Mouse (Mus musculus) CH12.LX (cell line): ENCODE results near the gene Rnf123. TPM values are rescaled to one million over a fixed set of nuclear protein-coding genes. Genes with fewer than 3 reads are reported as not detected.

Experiments used
- DNase-seq: peaks from one replicate; pipeline ENCODE4 v3.0.0-alpha.2; 2013; ENCODE audit errors: extremely low read depth
- H3K27ac ChIP-seq: 2 replicates; pipeline ENCODE4 v1.5.1; 2012; ENCODE audit warnings: low read depth, mild to moderate bottlenecking, control low read depth, moderate library complexity; ENCODE audit not compliant: insufficient read depth
- H3K27me3 ChIP-seq: replicated peaks from 2 replicates; pipeline ENCODE3; 2012; ENCODE audit warnings: inconsistent platforms
- H3K36me3 ChIP-seq, 2 experiments: replicated peaks in 1 of 2; 2 replicates each; pipeline versions ENCODE3 to v1.6.1; 2012; ENCODE audit warnings: inconsistent platforms in 1 of 2, low read length in 1 of 2, mild to moderate bottlenecking in 1 of 2, mixed read lengths in 1 of 2, moderate library complexity in 1 of 2; ENCODE audit not compliant: control insufficient read depth in 1 of 2, insufficient read depth in 1 of 2
- H3K4me1 ChIP-seq, 2 experiments: 2 replicates each; pipeline ENCODE4 v1.6.1; 2012; ENCODE audit warnings: inconsistent platforms in 1 of 2, moderate library complexity in 1 of 2; ENCODE audit not compliant: insufficient read depth in 2 of 2, control insufficient read depth in 1 of 2
- H3K4me2 ChIP-seq: 2 replicates; pipeline ENCODE4 v1.6.1; 2012; ENCODE audit warnings: low read depth, mild to moderate bottlenecking, control low read depth; ENCODE audit not compliant: poor library complexity, insufficient read depth, severe bottlenecking
- H3K4me3 ChIP-seq, 3 experiments: fragments of 150-350 bp in 1 of 3; sonication (generic) in 1 of 3; replicated peaks in 1 of 3; 2 replicates each; pipeline versions ENCODE3 to v1.5.1; 2011 to 2012; ENCODE audit warnings: low read depth in 2 of 3, low read length in 2 of 3, mild to moderate bottlenecking in 2 of 3, moderate library complexity in 2 of 3, control low read depth in 1 of 3, improper control_type of control experiment in 1 of 3, inconsistent platforms in 1 of 3, mixed read lengths in 1 of 3; ENCODE audit not compliant: poor library complexity in 1 of 3
- H3K79me2 ChIP-seq: replicated peaks from 2 replicates; pipeline ENCODE4 v1.6.1; 2012; ENCODE audit warnings: mild to moderate bottlenecking, moderate library complexity; ENCODE audit not compliant: control insufficient read depth, poor library complexity, insufficient read depth, severe bottlenecking; ENCODE audit errors: extremely low read depth
- H3K9ac ChIP-seq: 2 replicates; pipeline ENCODE4 v1.6.1; 2012; ENCODE audit warnings: low read depth, mild to moderate bottlenecking, control low read depth, moderate library complexity; ENCODE audit not compliant: insufficient read depth
- H3K9me3 ChIP-seq: replicated peaks from 2 replicates; pipeline ENCODE3; 2012; ENCODE audit warnings: low read length, inconsistent platforms, mixed read lengths
- BHLHE40 ChIP-seq: IDR thresholded peaks from 2 replicates; pipeline ENCODE4 v1.6.1; 2011; ENCODE audit warnings: mild to moderate bottlenecking, low read depth, low read length, improper control_type of control experiment
- E2F4 ChIP-seq: IDR thresholded peaks from 2 replicates; pipeline ENCODE4 v1.6.1; 2011; ENCODE audit warnings: low read depth, low read length, improper control_type of control experiment; ENCODE audit not compliant: insufficient replicate concordance
- EP300 ChIP-seq: IDR thresholded peaks from 2 replicates; pipeline ENCODE4 v1.6.1; 2011; ENCODE audit warnings: low read length, improper control_type of control experiment
- IRF4 ChIP-seq: IDR thresholded peaks from 2 replicates; pipeline ENCODE4 v1.6.1; 2014; ENCODE audit warnings: low read depth, mild to moderate bottlenecking, inconsistent platforms, low read length, improper control_type of control experiment
- JUN ChIP-seq: IDR thresholded peaks from 2 replicates; pipeline ENCODE4 v1.6.1; 2011; ENCODE audit warnings: low read depth, mild to moderate bottlenecking, low read length, improper control_type of control experiment, moderate library complexity; ENCODE audit not compliant: insufficient read depth
- KAT2A ChIP-seq: IDR thresholded peaks from 2 replicates; pipeline ENCODE4 v1.6.1; 2012; ENCODE audit warnings: low read length, improper control_type of control experiment, inconsistent platforms; ENCODE audit not compliant: insufficient replicate concordance
- MAX ChIP-seq: IDR thresholded peaks from 2 replicates; pipeline ENCODE4 v1.6.1; 2011; ENCODE audit warnings: low read length, improper control_type of control experiment
- MEF2A ChIP-seq: IDR thresholded peaks from 2 replicates; pipeline ENCODE4 v1.6.1; 2014; ENCODE audit warnings: low read depth, mild to moderate bottlenecking, inconsistent platforms, low read length, improper control_type of control experiment, borderline replicate concordance
- NELFE ChIP-seq: IDR thresholded peaks from 2 replicates; pipeline ENCODE4 v1.6.1; 2011; ENCODE audit warnings: low read depth, low read length, improper control_type of control experiment
- NRF1 ChIP-seq: IDR thresholded peaks from 2 replicates; pipeline ENCODE4 v1.6.1; 2014; ENCODE audit warnings: low read depth, mild to moderate bottlenecking, inconsistent platforms, low read length, improper control_type of control experiment, moderate library complexity
- POLR2AphosphoS2 ChIP-seq: IDR thresholded peaks from 2 replicates; pipeline ENCODE4 v1.6.1; 2011; ENCODE audit warnings: low read depth, low read length, improper control_type of control experiment
- RAD21 ChIP-seq: IDR thresholded peaks from 2 replicates; pipeline ENCODE4 v1.6.1; 2011; ENCODE audit warnings: low read depth, mild to moderate bottlenecking, low read length, improper control_type of control experiment, moderate library complexity
- SIN3A ChIP-seq: IDR thresholded peaks from 2 replicates; pipeline ENCODE4 v1.6.1; 2012; ENCODE audit warnings: low read length, improper control_type of control experiment, inconsistent platforms
- USF2 ChIP-seq: conservative IDR thresholded peaks from 2 replicates; pipeline ENCODE4 v1.6.1; 2011; ENCODE audit warnings: low read depth, low read length, improper control_type of control experiment
- ZC3H11A ChIP-seq: IDR thresholded peaks from 2 replicates; pipeline ENCODE4 v1.6.1; 2012; ENCODE audit warnings: low read depth, mild to moderate bottlenecking, inconsistent platforms, low read length, improper control_type of control experiment
- ZKSCAN1 ChIP-seq: IDR thresholded peaks from 2 replicates; pipeline ENCODE4 v1.6.1; 2012; ENCODE audit warnings: low read depth, inconsistent platforms, low read length, improper control_type of control experiment, borderline replicate concordance
- ZNF384 ChIP-seq: IDR thresholded peaks from 2 replicates; pipeline ENCODE4 v1.6.1; 2012; ENCODE audit warnings: low read depth, low read length, improper control_type of control experiment, inconsistent platforms
- dilution Hi-C: fragments of 300-500 bp; cut with MboI; formaldehyde crosslinking; loops from 2 replicates; pipeline ENCODE4 v1.14.3; 2020; ENCODE audit warnings: low sequenced_read_pairs; ENCODE audit not compliant: extremely low pct_unique_long_range_greater_than_20kb, extremely low pct_ligation_motif_present
- in situ Hi-C: fragments of 300-500 bp; cut with MboI; formaldehyde crosslinking; loops from 3 replicates; pipeline ENCODE4 v1.14.3; 2019; ENCODE audit warnings: low sequenced_read_pairs, low pct_ligation_motif_present, low pct_unique_long_range_greater_than_20kb, mixed read lengths
- polyA plus RNA-seq: library from polyadenylated mRNA; unstranded; fragments of >175 nt; gene quantifications from 2 replicates; pipeline ENCODE4 v1.2.1, GENCODE M21; 2012; ENCODE audit warnings: low read depth; ENCODE audit not compliant: insufficient read length
- total RNA-seq, 2 experiments: library from RNA; depleted of rRNA; stranded (reverse); fragments of 300-350 nt in 1 of 2; fragments of >200 nt in 1 of 2; gene quantifications; 2 replicates each; pipeline ENCODE4 v1.2.3; 2012 to 2014

Rnf123 gene
- total and polyA plus RNA-seq, 3 experiments, result 10.0 to 50.0 (median 28.8) TPM

DNA sequence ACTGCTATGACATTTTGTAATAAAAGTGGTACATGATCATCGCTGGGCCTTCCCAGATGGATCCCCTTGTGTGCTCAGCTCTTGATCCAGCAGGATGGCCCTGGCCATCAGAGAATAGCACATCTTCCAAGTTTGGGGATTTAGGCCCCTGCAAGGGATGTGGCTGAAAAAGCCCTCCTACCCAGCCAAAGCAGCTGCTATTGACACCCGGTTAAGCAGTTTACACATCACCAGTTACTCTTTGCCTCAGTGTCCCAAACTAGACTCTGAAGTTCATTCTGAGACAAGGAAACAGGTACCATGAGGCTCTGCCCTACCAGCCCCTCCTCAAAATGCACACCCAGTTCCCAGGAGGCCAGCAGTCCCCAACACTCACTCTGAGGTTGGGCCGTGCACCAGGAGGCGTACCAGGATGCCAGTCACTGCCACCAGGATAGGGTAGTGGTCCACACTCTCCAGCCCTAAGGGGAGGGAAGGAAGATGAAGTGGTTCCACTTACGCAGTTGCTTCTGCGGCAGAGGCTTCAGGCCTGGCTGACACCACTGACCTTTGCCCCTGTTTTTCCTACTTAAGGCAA, 27.4 kb downstream of the Rnf123 start:
- TF ChIP-seq RAD21 (no peak), EP300 (no peak), ZKSCAN1 (no peak), SIN3A (no peak), MEF2A (no peak), BHLHE40 (no peak), POLR2AphosphoS2 (no peak), ZC3H11A (no peak), NELFE (no peak), NRF1 (no peak), KAT2A (no peak), MAX (no peak), ZNF384 (no peak), USF2 (no peak), JUN (no peak), E2F4 (no peak)
- in situ Hi-C loops, result loop anchor here (5.0 kb wide), 1 partner anchor 88 kb away; no protein-coding TSS in a partner anchor
- H3K27ac ChIP-seq, result no peak overlapping the region
- no peaks in the 10 kb centered on the region for H3K9me3 ChIP-seq
- no peaks in the 10 kb centered on the region for H3K79me2 ChIP-seq
- H3K4me2 ChIP-seq, result no peak overlapping the region
- H3K36me3 ChIP-seq, result peaks cover 92 to 98% of the 10 kb centered on the region in 2 experiments
- no peaks in the 10 kb centered on the region for H3K27me3 ChIP-seq
- dilution Hi-C loops, result no loop called here
- no peak for DNase-seq
- no peak overlapping the region for H3K9ac ChIP-seq
- H3K4me1 ChIP-seq, result peaks cover 0 to 13% of the 10 kb centered on the region in 2 experiments; a peak in 2 of 4 replicates
- no peak overlapping the region for H3K4me3 ChIP-seq

DNA sequence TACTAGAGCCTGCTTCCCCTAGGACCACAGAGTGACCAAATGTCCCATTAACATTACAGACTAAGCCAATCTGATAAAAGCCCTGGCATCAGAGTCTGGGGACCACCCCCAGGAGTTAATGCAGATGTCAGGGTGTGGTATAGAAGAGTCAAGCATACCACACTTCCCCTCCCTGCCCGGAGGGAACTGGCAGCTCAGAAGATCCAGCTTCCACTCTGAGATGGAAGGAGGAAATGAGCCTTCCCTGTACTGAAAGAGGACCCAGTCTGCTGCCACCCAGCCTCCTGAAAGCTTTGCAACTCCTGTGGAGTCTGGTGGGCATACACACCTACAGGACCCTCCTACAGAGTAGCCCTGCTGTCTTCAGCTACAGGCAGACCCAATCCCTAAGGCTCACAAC, 28.1 kb downstream of the Rnf123 start:
- H3K4me2 ChIP-seq, result no peak overlapping the region
- H3K36me3 ChIP-seq, result peaks cover 92 to 98% of the 10 kb centered on the region in 2 experiments
- dilution Hi-C loops, result no loop called here
- in situ Hi-C loops, result loop anchor here (5.0 kb wide), 1 partner anchor 88 kb away; no protein-coding TSS in a partner anchor
- H3K79me2 ChIP-seq, result no peaks in the 10 kb centered on the region
- H3K27me3 ChIP-seq, result no peaks in the 10 kb centered on the region
- DNase-seq, result no peak
- H3K4me3 ChIP-seq, result no peak overlapping the region
- TF ChIP-seq IRF4 (no peak), POLR2AphosphoS2 (0 out of 2 replicates have a peak, but pooled peaks have one; percentile 18)
- peaks cover under 1 to 18% of the 10 kb centered on the region in 2 experiments; a peak in 2 of 4 replicates for H3K4me1 ChIP-seq
- no peaks in the 10 kb centered on the region for H3K9me3 ChIP-seq
- H3K9ac ChIP-seq, result no peak overlapping the region
- no peak overlapping the region for H3K27ac ChIP-seq
